12 mouse cellular contexts compared by ENCODE assay signal in the genomic region with DNA sequence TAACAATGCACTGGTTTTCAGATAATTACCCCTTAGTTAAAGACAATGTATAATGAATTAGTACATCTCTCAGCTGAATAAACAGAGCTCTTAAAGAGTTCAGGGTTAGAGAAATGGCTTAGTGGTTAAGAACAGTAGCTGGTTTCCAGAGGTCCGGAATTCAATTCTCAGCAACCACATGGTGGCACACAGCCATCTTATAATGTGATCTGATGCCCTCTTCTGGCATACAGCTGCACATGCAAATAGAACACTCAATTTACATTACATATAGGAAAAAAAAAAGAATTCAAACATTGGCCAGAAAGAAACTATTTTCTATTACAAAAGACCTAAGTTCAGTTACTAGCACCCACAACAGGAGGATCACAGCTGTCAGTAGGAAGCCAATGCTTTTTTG. TPM values are rescaled to one million over a fixed set of nuclear protein-coding genes. Genes with fewer than 3 reads are reported as not detected.
DNase-seq lines count a peak whose midpoint lies in the region; ATAC-seq and TF ChIP-seq lines count a peak whose summit lies in the region.
"Had no signal": no experiment of that assay in that cellular context is flagged by ENCODE, and none has a peak within 500 bp of the region (broad histone marks: within the 10 kb centered on the region; RNA-seq: fewer than 3 reads in every experiment).

No protein-coding gene starts in this region.

- peaks cover 28% of the 10 kb centered on the region for H3K36me3 ChIP-seq in forebrain, embryonic 14.5 days (ENCODE audit: control insufficient read depth, insufficient read depth, low read length)
- H3K36me3 ChIP-seq in forebrain, embryonic 15.5 days, result peaks cover 18% of the 10 kb centered on the region
- H3K36me3 ChIP-seq in CH12.LX (replicated peaks in 1 of 2; ENCODE audit: control insufficient read depth in 1 of 2, insufficient read depth in 1 of 2, low read length in 1 of 2), result peaks cover 32 to 79% of the 10 kb centered on the region in 2 experiments

- dilution Hi-C loops in CH12.LX (cut with MboI; ENCODE audit: extremely low pct_ligation_motif_present, extremely low pct_unique_long_range_greater_than_20kb, low sequenced_read_pairs), result no loop called here

- no peak for TF ChIP-seq POLR2A in CH12.LX (IDR thresholded peaks at IDR 0.05; ENCODE audit: low read depth, low read length)

- H3K4me2 ChIP-seq in forebrain, embryonic 14.5 days (ENCODE audit: low read length), result no peak overlapping the region
- H3K4me2 ChIP-seq in forebrain, embryonic 15.5 days (replicated peaks), result no peak overlapping the region
- no peak overlapping the region for H3K4me2 ChIP-seq in CH12.LX (ENCODE audit: insufficient read depth, low read depth, poor library complexity, severe bottlenecking)
- H3K4me2 ChIP-seq: stomach, embryonic 15.5 days had no signal

- intact Hi-C loops in left cerebral cortex, adult 2 months (cut with DNase I), result no loop called here

- H3K4me1 ChIP-seq in forebrain, embryonic 14.5 days (ENCODE audit: control insufficient read depth, insufficient read depth, low read length), result 0 out of 2 replicates have a peak, but pooled peaks cover 3% of the 10 kb centered on the region
- H3K4me1 ChIP-seq in forebrain, embryonic 15.5 days, result peaks cover 32% of the 10 kb centered on the region
- peaks cover 3 to 47% of the 10 kb centered on the region in 2 experiments; a peak in 3 of 4 replicates for H3K4me1 ChIP-seq in CH12.LX (ENCODE audit: control insufficient read depth in 1 of 2, insufficient read depth in 2 of 2)

- ATAC-seq in forebrain, embryonic 14.5 days, result no peak
- no peak for ATAC-seq in forebrain, embryonic 15.5 days (replicated peaks)

- peak; percentile 44 for DNase-seq in forebrain, embryonic 14.5 days (ENCODE audit: low spot score)
- DNase-seq in left cerebral cortex, adult 2 months (ENCODE audit: extremely low spot score in 1 of 2, low spot score in 2 of 2), result no peak
- no peak for DNase-seq in left cerebral cortex, adult 18-20 months (ENCODE audit: low spot score in 2 of 2)
- no peak for DNase-seq in CH12.LX (ENCODE audit: extremely low read depth)
- peak; percentile 46 for DNase-seq in induced T-regulatory cell, adult 2 months (ENCODE audit: low read depth)
- no peak for DNase-seq in cerebellum, adult 18-20 months
- no peak for DNase-seq in urinary bladder, postnatal 4 days (ENCODE audit: low spot score in 2 of 2)
- DNase-seq: gastrocnemius, postnatal 10 days; heart, postnatal 10 days had no signal

- no peak overlapping the region for H3K9ac ChIP-seq in forebrain, embryonic 14.5 days (ENCODE audit: low read length)
- no peak overlapping the region for H3K9ac ChIP-seq in forebrain, embryonic 15.5 days (replicated peaks)
- H3K9ac ChIP-seq in CH12.LX (ENCODE audit: insufficient read depth, low read depth), result no peak overlapping the region
- H3K9ac ChIP-seq: stomach, embryonic 15.5 days had no signal

- in situ Hi-C loops in CH12.LX (cut with MboI; ENCODE audit: low pct_ligation_motif_present, low pct_unique_long_range_greater_than_20kb, low sequenced_read_pairs), result no loop called here

- no peak overlapping the region for H3K27ac ChIP-seq in forebrain, embryonic 14.5 days (ENCODE audit: low read depth, low read length)
- no peak overlapping the region for H3K27ac ChIP-seq in forebrain, embryonic 15.5 days (replicated peaks)
- no peak overlapping the region for H3K27ac ChIP-seq in left cerebral cortex, adult 2 months
- H3K27ac ChIP-seq in CH12.LX (ENCODE audit: insufficient read depth, low read depth), result no peak overlapping the region
- H3K27ac ChIP-seq: stomach, embryonic 15.5 days had no signal

- TF ChIP-seq CTCF in left cerebral cortex, adult 2 months (IDR thresholded peaks at IDR 0.05), result peak; percentile 44
- TF ChIP-seq CTCF in CH12.LX (conservative IDR thresholded peaks at IDR 0.05 in 1 of 2, IDR thresholded peaks at IDR 0.05 in 1 of 2; ENCODE audit: low read depth in 2 of 2, low read length in 2 of 2), result peak in 1 of 2 experiments; percentile 91; a peak in 2 of 4 replicates

- no peak for TF ChIP-seq EP300 in CH12.LX (IDR thresholded peaks at IDR 0.05; ENCODE audit: low read length)

- no peak overlapping the region for H3K4me3 ChIP-seq in forebrain, embryonic 14.5 days (ENCODE audit: low read depth, low read length)
- no peak overlapping the region for H3K4me3 ChIP-seq in forebrain, embryonic 15.5 days
- no peak overlapping the region for H3K4me3 ChIP-seq in left cerebral cortex, adult 2 months
- no peak overlapping the region for H3K4me3 ChIP-seq in CH12.LX (replicated peaks in 1 of 3; ENCODE audit: low read depth in 2 of 3, low read length in 2 of 3, poor library complexity in 1 of 3)
- H3K4me3 ChIP-seq: megakaryocyte, embryonic 14.5 days; stomach, embryonic 15.5 days had no signal

- H3K79me2 ChIP-seq in CH12.LX (replicated peaks; ENCODE audit: control insufficient read depth, extremely low read depth, insufficient read depth, poor library complexity, severe bottlenecking), result peaks cover 89% of the 10 kb centered on the region

- no peaks in the 10 kb centered on the region for H3K27me3 ChIP-seq in forebrain, embryonic 14.5 days (replicated peaks; ENCODE audit: control insufficient read depth, insufficient read depth, low read length)
- no peaks in the 10 kb centered on the region for H3K27me3 ChIP-seq in forebrain, embryonic 15.5 days
- H3K27me3 ChIP-seq in CH12.LX (replicated peaks), result no peaks in the 10 kb centered on the region
- H3K27me3 ChIP-seq: megakaryocyte, embryonic 14.5 days; stomach, embryonic 15.5 days had no signal

- no peaks in the 10 kb centered on the region for H3K9me3 ChIP-seq in forebrain, embryonic 14.5 days (replicated peaks; ENCODE audit: control insufficient read depth, low read length)
- no peaks in the 10 kb centered on the region for H3K9me3 ChIP-seq in forebrain, embryonic 15.5 days
- no peaks in the 10 kb centered on the region for H3K9me3 ChIP-seq in CH12.LX (replicated peaks; ENCODE audit: low read length)
- H3K9me3 ChIP-seq: megakaryocyte, embryonic 14.5 days; stomach, embryonic 15.5 days had no signal

- TF ChIP-seq RAD21 in CH12.LX (IDR thresholded peaks at IDR 0.05; ENCODE audit: low read depth, low read length), result peak; percentile 41

- 51% methylated on average over 1 of the region's 1 CpGs for WGBS in forebrain, embryonic 14.5 days
- 63% methylated on average over 1 of the region's 1 CpGs for WGBS in forebrain, embryonic 15.5 days

TF ChIP-seq in CH12.LX, 34 proteins besides CTCF, POLR2A, EP300 and RAD21:
- TF ChIP-seq MAFK (IDR thresholded peaks at IDR 0.05; ENCODE audit: insufficient replicate concordance, low read length) (no peak), BHLHE40 (IDR thresholded peaks at IDR 0.05; ENCODE audit: low read depth, low read length) (no peak), E2F4 (IDR thresholded peaks at IDR 0.05; ENCODE audit: insufficient replicate concordance, low read depth, low read length) (no peak), ZNF384 (IDR thresholded peaks at IDR 0.05; ENCODE audit: low read depth, low read length) (peak; percentile 78), MAZ (IDR thresholded peaks at IDR 0.05; ENCODE audit: low read depth, low read length) (no peak), MYC (IDR thresholded peaks at IDR 0.05; ENCODE audit: low read depth, low read length) (peak; percentile 81), POLR2AphosphoS2 (IDR thresholded peaks at IDR 0.05; ENCODE audit: low read depth, low read length) (no peak), ETS1 (conservative IDR thresholded peaks at IDR 0.05; ENCODE audit: low read depth, low read length) (no peak), SIN3A (IDR thresholded peaks at IDR 0.05; ENCODE audit: low read length) (no peak), MEF2A (IDR thresholded peaks at IDR 0.05; ENCODE audit: borderline replicate concordance, low read depth, low read length) (no peak), SMC3 (IDR thresholded peaks at IDR 0.05; ENCODE audit: low read depth, low read length) (peak; percentile 58)

RNA-seq across cellular contexts. Expression of gene Cbx1, which starts 7.7 kb away (rescaled TPM):
- polyA plus RNA-seq in forebrain, embryonic 14.5 days (2014; fragmentation: Nextera tagmentation; extraction: Ambion mirVana), result 94.8 and 99.7 TPM in 2 replicates
- 102 and 108 TPM in 2 replicates for polyA plus RNA-seq in forebrain, embryonic 15.5 days (2015; fragmentation: Nextera tagmentation; extraction: Ambion mirVana)
- total RNA-seq in left cerebral cortex, adult 2 months (2021), result 10 to 100 TPM; 45.5 to 46.5 TPM
- total RNA-seq in left cerebral cortex, adult 18-20 months (2021), result 10 to 100 TPM; 40.8 to 43.3 TPM
- total RNA-seq in CH12.LX (2012; rRNA removed) (144 and 163 TPM in 2 replicates), CH12.LX (2014; rRNA removed) (115 and 138 TPM in 2 replicates)
- polyA plus RNA-seq in CH12.LX (2012; ENCODE audit: insufficient read length, low read depth), result 223 and 251 TPM in 2 replicates

RNA-seq across cellular contexts. Expression of gene Snx11, which starts 19.2 kb away (rescaled TPM):
- 17.6 and 21.6 TPM in 2 replicates for polyA plus RNA-seq in forebrain, embryonic 14.5 days (2014; fragmentation: Nextera tagmentation; extraction: Ambion mirVana)
- 45.4 and 45.8 TPM in 2 replicates for polyA plus RNA-seq in forebrain, embryonic 15.5 days (2015; fragmentation: Nextera tagmentation; extraction: Ambion mirVana)
- total RNA-seq in left cerebral cortex, adult 2 months (2021), result 10 to 100 TPM; 49.7 to 52.2 TPM
- total RNA-seq in left cerebral cortex, adult 18-20 months (2021), result 10 to 100 TPM; 48.8 to 48.9 TPM
- total RNA-seq in CH12.LX (2012; rRNA removed), result 153 and 173 TPM in 2 replicates
- 244 and 246 TPM in 2 replicates for total RNA-seq in CH12.LX (2014; rRNA removed)
- polyA plus RNA-seq in CH12.LX (2012; ENCODE audit: insufficient read length, low read depth), result 208 and 217 TPM in 2 replicates

RNA-seq across cellular contexts. Expression of gene Nfe2l1, which starts 33.2 kb away (rescaled TPM):
- 28.0 and 38.6 TPM in 2 replicates for polyA plus RNA-seq in forebrain, embryonic 14.5 days (2014; fragmentation: Nextera tagmentation; extraction: Ambion mirVana)
- 55.7 and 59.6 TPM in 2 replicates for polyA plus RNA-seq in forebrain, embryonic 15.5 days (2015; fragmentation: Nextera tagmentation; extraction: Ambion mirVana)
- total RNA-seq in left cerebral cortex, adult 2 months (2021), result 100 to 1,000 TPM; 281 to 290 TPM
- 100 to 1,000 TPM; 292 to 305 TPM for total RNA-seq in left cerebral cortex, adult 18-20 months (2021)
- 113 and 169 TPM in 2 replicates for total RNA-seq in CH12.LX (2012; rRNA removed)
- 61.1 and 77.7 TPM in 2 replicates for total RNA-seq in CH12.LX (2014; rRNA removed)
- 145 and 182 TPM in 2 replicates for polyA plus RNA-seq in CH12.LX (2012; ENCODE audit: insufficient read length, low read depth)

RNA-seq across cellular contexts. Expression of gene Copz2, which starts 53.1 kb away (rescaled TPM):
- 14.7 and 15.0 TPM in 2 replicates for polyA plus RNA-seq in forebrain, embryonic 14.5 days (2014; fragmentation: Nextera tagmentation; extraction: Ambion mirVana)
- polyA plus RNA-seq in forebrain, embryonic 15.5 days (2015; fragmentation: Nextera tagmentation; extraction: Ambion mirVana), result 12.2 and 13.5 TPM in 2 replicates
- total RNA-seq in left cerebral cortex, adult 2 months (2021), result 1 to 10 TPM; 4.8 to 5.0 TPM
- 1 to 10 TPM; 5.9 to 6.3 TPM for total RNA-seq in left cerebral cortex, adult 18-20 months (2021)
- 1.3 and 4.1 TPM in 2 replicates for total RNA-seq in CH12.LX (2012; rRNA removed)
- total RNA-seq in CH12.LX (2014; rRNA removed), result 0.28 and 0.35 TPM in 2 replicates
- 0.87 and 0.99 TPM in 2 replicates for polyA plus RNA-seq in CH12.LX (2012; ENCODE audit: insufficient read length, low read depth)

Comparison
In these comparisons a context has a peak if more than half of its experiments do, and no peak if none do; other contexts are left out.
1. DNase-seq: peak in forebrain, embryonic 14.5 days (single experiment) and induced T-regulatory cell, adult 2 months (single experiment); none in left cerebral cortex, adult 2 months (0 of 2), left cerebral cortex, adult 18-20 months (0 of 2), CH12.LX (single experiment), cerebellum, adult 18-20 months (0 of 2) and urinary bladder, postnatal 4 days (0 of 2).